Mouse (Mus musculus) CH12.LX (cell line): ENCODE measurements around the gene Rpia.

Experiments
- BHLHE40 ChIP-seq: IDR thresholded peaks from 2 replicates; pipeline ENCODE4 v1.6.1; 2011; ENCODE audit warnings: mild to moderate bottlenecking, low read depth, low read length, improper control_type of control experiment
- CTCF ChIP-seq, 2 experiments: IDR thresholded peaks in 1 of 2; conservative IDR thresholded peaks in 1 of 2; 2 replicates each; pipeline ENCODE4 v1.5.1; 2011 to 2012; ENCODE audit warnings: low read depth in 2 of 2, low read length in 2 of 2, improper control_type of control experiment in 1 of 2, inconsistent platforms in 1 of 2, mild to moderate bottlenecking in 1 of 2, moderate library complexity in 1 of 2
- E2F4 ChIP-seq: IDR thresholded peaks from 2 replicates; pipeline ENCODE4 v1.6.1; 2011; ENCODE audit warnings: low read depth, low read length, improper control_type of control experiment; ENCODE audit not compliant: insufficient replicate concordance
- ELF1 ChIP-seq: IDR thresholded peaks from 2 replicates; pipeline ENCODE4 v1.6.1; 2014; ENCODE audit warnings: low read depth, mild to moderate bottlenecking, inconsistent platforms, low read length, improper control_type of control experiment
- ETS1 ChIP-seq: conservative IDR thresholded peaks from 2 replicates; pipeline ENCODE4 v1.6.1; 2012; ENCODE audit warnings: low read depth, mild to moderate bottlenecking, inconsistent platforms, low read length, improper control_type of control experiment, moderate library complexity
- HCFC1 ChIP-seq: IDR thresholded peaks from 2 replicates; pipeline ENCODE4 v1.6.1; 2012; ENCODE audit warnings: low read depth, mild to moderate bottlenecking, inconsistent platforms, low read length, improper control_type of control experiment
- POLR2A ChIP-seq: IDR thresholded peaks from 2 replicates; pipeline ENCODE4 v1.6.1; 2011; ENCODE audit warnings: low read depth, mild to moderate bottlenecking, improper control_type of control experiment, low read length
- POLR2AphosphoS2 ChIP-seq: IDR thresholded peaks from 2 replicates; pipeline ENCODE4 v1.6.1; 2011; ENCODE audit warnings: low read depth, low read length, improper control_type of control experiment
- SIN3A ChIP-seq: IDR thresholded peaks from 2 replicates; pipeline ENCODE4 v1.6.1; 2012; ENCODE audit warnings: low read length, improper control_type of control experiment, inconsistent platforms
- TCF12 ChIP-seq: IDR thresholded peaks from 2 replicates; pipeline ENCODE4 v1.6.1; 2014; ENCODE audit warnings: low read depth, mild to moderate bottlenecking, inconsistent platforms, low read length, improper control_type of control experiment
- USF1 ChIP-seq: IDR thresholded peaks from 2 replicates; pipeline ENCODE4 v1.6.1; 2014; ENCODE audit warnings: low read depth, mild to moderate bottlenecking, inconsistent platforms, low read length, improper control_type of control experiment
- ZKSCAN1 ChIP-seq: IDR thresholded peaks from 2 replicates; pipeline ENCODE4 v1.6.1; 2012; ENCODE audit warnings: low read depth, inconsistent platforms, low read length, improper control_type of control experiment, borderline replicate concordance

DNA sequence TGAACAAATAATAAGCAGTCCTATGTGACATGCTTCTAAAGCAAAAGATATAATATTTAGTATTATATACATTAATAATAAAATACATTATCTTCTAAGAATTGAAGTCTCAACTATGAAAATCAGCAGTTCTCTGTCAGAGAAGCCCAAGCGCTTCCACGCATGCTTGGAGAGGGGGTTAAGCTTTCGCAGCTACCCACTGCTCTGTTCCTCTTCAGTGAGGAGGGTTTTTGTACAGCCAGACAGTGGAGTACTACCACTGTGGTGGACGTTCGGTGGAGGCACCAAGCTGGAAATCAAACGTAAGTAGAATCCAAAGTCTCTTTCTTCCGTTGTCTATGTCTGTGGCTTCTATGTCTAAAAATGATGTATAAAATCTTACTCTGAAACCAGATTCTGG lies 69.7 kb downstream of the Rpia start:
- TF ChIP-seq BHLHE40 (no peak), ELF1 (no peak), CTCF (conservative IDR thresholded peaks at IDR 0.05 in 1 of 2, IDR thresholded peaks at IDR 0.05 in 1 of 2; ENCODE audit: low read depth in 2 of 2, low read length in 2 of 2) (no peak), TCF12 (no peak), HCFC1 (no peak), SIN3A (no peak), ZKSCAN1 (no peak), E2F4 (no peak), USF1 (no peak), POLR2A (no peak; the same call in 1 of the 2 replicates), ETS1 (no peak), POLR2AphosphoS2 (no peak)
